Mouse (Mus musculus): ENCODE measurements around the gene Cops9.

DNA sequence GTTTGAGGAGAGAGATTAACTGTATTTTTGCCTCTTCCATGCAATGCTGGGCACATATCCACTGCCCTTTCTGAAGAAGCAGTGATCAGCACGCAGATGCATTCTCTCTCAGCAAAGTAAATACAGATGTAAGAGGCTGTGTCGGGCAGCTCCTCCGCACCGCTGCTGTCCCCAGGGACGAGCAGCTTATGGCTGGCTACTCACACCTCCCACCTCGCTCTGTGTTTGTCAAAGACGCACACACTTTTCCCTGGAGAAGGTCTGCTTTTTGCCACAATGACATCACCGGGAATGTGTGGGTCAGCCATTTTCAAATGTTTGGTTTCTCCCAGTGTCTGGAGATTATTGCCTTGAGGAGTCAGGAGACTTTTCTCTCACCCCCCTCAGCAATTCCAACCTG is 45.2 kb upstream of the Cops9 start:
- TF ChIP-seq CHD1 (IDR thresholded peaks at IDR 0.05; ENCODE audit: low read depth, low read length) (no peak), SMC3 (IDR thresholded peaks at IDR 0.05; ENCODE audit: low read depth, low read length) (no peak), POLR2AphosphoS2 (IDR thresholded peaks at IDR 0.05; ENCODE audit: low read length) (no peak), CTCF (IDR thresholded peaks at IDR 0.05 in 2 of 3, conservative IDR thresholded peaks at IDR 0.05 in 1 of 3; ENCODE audit: control insufficient read depth in 1 of 3, insufficient read depth in 1 of 3, low read depth in 2 of 3, low read length in 3 of 3, poor library complexity in 1 of 3, severe bottlenecking in 1 of 3) (no peak), MAFK (IDR thresholded peaks at IDR 0.05; ENCODE audit: borderline replicate concordance, low read depth, low read length) (no peak), EP300 (IDR thresholded peaks at IDR 0.05; ENCODE audit: low read depth in 1 of 2, low read length in 2 of 2) (no peak), GATA1 (IDR thresholded peaks at IDR 0.05; ENCODE audit: low read depth, low read length) (no peak), TAL1 (IDR thresholded peaks at IDR 0.05; ENCODE audit: low read length) (no peak), MEF2A (IDR thresholded peaks at IDR 0.05; ENCODE audit: extremely low read depth, insufficient replicate concordance, low read depth, low read length, poor library complexity, severe bottlenecking) (no peak), NRF1 (IDR thresholded peaks at IDR 0.05; ENCODE audit: insufficient read depth, low read depth, low read length, poor library complexity, severe bottlenecking) (no peak), TCF12 (IDR thresholded peaks at IDR 0.05; ENCODE audit: low read depth, low read length) (no peak), MYC (IDR thresholded peaks at IDR 0.05; ENCODE audit: low read depth, low read length) (no peak), POLR2A (IDR thresholded peaks at IDR 0.05; ENCODE audit: control insufficient read depth in 1 of 2, insufficient read depth in 1 of 2, low read depth in 1 of 2, low read length in 2 of 2, poor library complexity in 1 of 2) (no peak), E2F4 (IDR thresholded peaks at IDR 0.05; ENCODE audit: borderline replicate concordance, low read depth, low read length) (no peak)
